Mouse (Mus musculus): Measurements from ENCODE around the gene Crebl2. TPM values are rescaled to one million over a fixed set of nuclear protein-coding genes. Genes with fewer than 3 reads are reported as not detected.

Gene Crebl2
- 1 to 10 TPM; 4.1 to 4.7 TPM for total RNA-seq (2021)
- long read RNA-seq, experiment 1, partial matches to known transcripts: 0 of 2 reads
- long read RNA-seq, experiment 1, other reads (novel, unspliced or antisense): 1 of 2 reads
- long read RNA-seq, experiment 2: 0 reads

- DNase-seq (ENCODE audit: low spot score in 2 of 2): peak; percentile 100
Observed at GRCm38 (mm10) chr6:134829786-134830700, at the start of gene Crebl2. Gene Crebl2 (plus strand): TSS chr6:134830154.

GRCm38 (mm10) chr6:134781494-134781913 lies 48.5 kb upstream of the Crebl2 start:
- no peak for DNase-seq (ENCODE audit: low spot score in 2 of 2)

GRCm38 (mm10) chr6:134782900-134783299 lies 47.1 kb upstream of the Crebl2 start:
- DNase-seq (ENCODE audit: low spot score in 2 of 2): no peak

- no peak for DNase-seq (ENCODE audit: low spot score in 2 of 2)
Observed at GRCm38 (mm10) chr6:134786426-134786825, 43.5 kb upstream of the Crebl2 start.

- DNase-seq (ENCODE audit: low spot score in 2 of 2): no peak
Observed at GRCm38 (mm10) chr6:134789100-134789499, 40.9 kb upstream of the Crebl2 start.

- peak in 1 of 2 experiments; percentile 33 for DNase-seq (ENCODE audit: low spot score in 2 of 2)
Observed at GRCm38 (mm10) chr6:134791251-134792118, 38.5 kb upstream of the Crebl2 start.

- peak; percentile 65 to 79 for DNase-seq (ENCODE audit: low spot score in 2 of 2)
Observed at GRCm38 (mm10) chr6:134792141-134793045, 37.6 kb upstream of the Crebl2 start, which contains the start of gene Dusp16. Gene Dusp16 (minus strand): TSS chr6:134792625.

GRCm38 (mm10) chr6:134793046-134793806 lies 36.7 kb upstream of the Crebl2 start:
- no peak for DNase-seq (ENCODE audit: low spot score in 2 of 2)

- peak; percentile 57 to 84 for DNase-seq (ENCODE audit: low spot score in 2 of 2)
Observed at GRCm38 (mm10) chr6:134793911-134794520, 35.9 kb upstream of the Crebl2 start.

GRCm38 (mm10) chr6:134796297-134796696 lies 33.7 kb upstream of the Crebl2 start:
- no peak for DNase-seq (ENCODE audit: low spot score in 2 of 2)

GRCm38 (mm10) chr6:134801483-134801882 lies 28.5 kb upstream of the Crebl2 start:
- DNase-seq (ENCODE audit: low spot score in 2 of 2): no peak

GRCm38 (mm10) chr6:134802641-134803043 lies 27.3 kb upstream of the Crebl2 start:
- no peak for DNase-seq (ENCODE audit: low spot score in 2 of 2)

GRCm38 (mm10) chr6:134804736-134805277 lies 25.1 kb upstream of the Crebl2 start:
- DNase-seq (ENCODE audit: low spot score in 2 of 2): no peak

- DNase-seq (ENCODE audit: low spot score in 2 of 2): no peak
Observed at GRCm38 (mm10) chr6:134806130-134806529, 23.8 kb upstream of the Crebl2 start.

GRCm38 (mm10) chr6:134807091-134807490 lies 22.9 kb upstream of the Crebl2 start:
- DNase-seq (ENCODE audit: low spot score in 2 of 2): no peak

- DNase-seq (ENCODE audit: low spot score in 2 of 2): no peak
Observed at GRCm38 (mm10) chr6:134807794-134808193, 22.2 kb upstream of the Crebl2 start.

GRCm38 (mm10) chr6:134813066-134813465 lies 16.9 kb upstream of the Crebl2 start:
- DNase-seq (ENCODE audit: low spot score in 2 of 2): no peak

GRCm38 (mm10) chr6:134817051-134817928 lies 12.7 kb upstream of the Crebl2 start:
- DNase-seq (ENCODE audit: low spot score in 2 of 2): no peak

Data from gastrocnemius, postnatal 4 days (tissue).